Mouse (Mus musculus) kidney, postnatal 10 days (tissue): ENCODE measurements around the gene Mrpl19.

ENCODE experiments used
- DNase-seq: peaks from one replicate; pipeline ENCODE4 v3.0.0; 2021; ENCODE audit warnings: mixed read lengths

The Mrpl19 gene

GRCm38 (mm10) chr6:81965296-81966067, at the start of gene Mrpl19:
Mrpl19 (minus strand) TSS chr6:81965958.
- peak; percentile 94 for DNase-seq

GRCm38 (mm10) chr6:82012392-82012791, 46.6 kb upstream of the Mrpl19 start:
- peak; percentile 51 for DNase-seq

- no peak for DNase-seq
Measured at GRCm38 (mm10) chr6:81990049-81990810, 24.5 kb upstream of the Mrpl19 start.

GRCm38 (mm10) chr6:81988341-81988740, 22.6 kb upstream of the Mrpl19 start:
- DNase-seq: no peak

- peak; percentile 68 for DNase-seq
Measured at GRCm38 (mm10) chr6:81987580-81987979, 21.8 kb upstream of the Mrpl19 start.

- peak; percentile 92 for DNase-seq
Measured at GRCm38 (mm10) chr6:81987010-81987409, 21.3 kb upstream of the Mrpl19 start.

- DNase-seq: peak; percentile 39
Measured at GRCm38 (mm10) chr6:81986599-81986998, 20.8 kb upstream of the Mrpl19 start.

- no peak for DNase-seq
Measured at GRCm38 (mm10) chr6:81986171-81986570, 20.4 kb upstream of the Mrpl19 start.

GRCm38 (mm10) chr6:81979286-81979685, 13.5 kb upstream of the Mrpl19 start:
- no peak for DNase-seq

GRCm38 (mm10) chr6:81975971-81976621, 10.3 kb upstream of the Mrpl19 start:
- DNase-seq: peak; percentile 90

GRCm38 (mm10) chr6:81972595-81972994, 6.8 kb upstream of the Mrpl19 start:
- DNase-seq: no peak

GRCm38 (mm10) chr6:81971196-81971595, 5.4 kb upstream of the Mrpl19 start:
- no peak for DNase-seq

- DNase-seq: no peak
Measured at GRCm38 (mm10) chr6:81966068-81966544, 348 bp upstream of the Mrpl19 start.

- peak; percentile 10 for DNase-seq
Measured at GRCm38 (mm10) chr6:81960284-81960683, 5.5 kb downstream of the Mrpl19 start.

GRCm38 (mm10) chr6:81959866-81960265, 5.9 kb downstream of the Mrpl19 start:
- DNase-seq: no peak

GRCm38 (mm10) chr6:81957992-81958391, 7.8 kb downstream of the Mrpl19 start:
- DNase-seq: no peak

GRCm38 (mm10) chr6:81956399-81956798, 9.4 kb downstream of the Mrpl19 start:
- DNase-seq: peak; percentile 14

GRCm38 (mm10) chr6:81955133-81955532, 10.6 kb downstream of the Mrpl19 start:
- no peak for DNase-seq

GRCm38 (mm10) chr6:81946906-81947305, 18.9 kb downstream of the Mrpl19 start:
- no peak for DNase-seq

- DNase-seq: no peak
Measured at GRCm38 (mm10) chr6:81944432-81944831, 21.3 kb downstream of the Mrpl19 start.

- no peak for DNase-seq
Measured at GRCm38 (mm10) chr6:81943281-81943680, 22.5 kb downstream of the Mrpl19 start.

- DNase-seq: no peak
Measured at GRCm38 (mm10) chr6:81941718-81942117, 24.0 kb downstream of the Mrpl19 start.

GRCm38 (mm10) chr6:81933281-81933680, 32.5 kb downstream of the Mrpl19 start:
- peak; percentile 9 for DNase-seq
